30 mouse cellular contexts compared by ENCODE assay signal in the genomic region with DNA sequence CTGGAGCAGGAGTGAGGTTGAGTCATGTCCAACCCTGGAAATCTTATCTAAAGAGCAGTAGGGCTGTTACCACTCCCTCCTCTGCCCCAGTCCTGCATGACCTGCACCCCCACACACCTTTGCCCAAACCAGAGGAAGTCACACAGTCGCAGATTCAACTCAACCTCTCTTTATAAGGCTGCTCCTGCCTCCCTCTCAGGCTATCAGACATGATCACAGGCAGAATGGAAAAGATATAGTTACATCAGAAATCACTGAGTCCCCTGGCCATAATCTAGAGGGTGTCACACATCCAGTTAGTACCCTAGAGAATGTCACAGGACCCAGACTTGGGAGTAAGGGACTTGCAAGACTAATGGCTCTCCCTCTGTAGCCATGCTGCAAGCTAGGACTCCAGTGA.
"Had no signal": no experiment of that assay in that cellular context is flagged by ENCODE, and none has a peak within 500 bp of the region (broad histone marks: within the 10 kb centered on the region; RNA-seq: fewer than 3 reads in every experiment).

No protein-coding gene starts in this region.

- H3K36me3 ChIP-seq: heart, embryonic 12.5 days; heart, embryonic 13.5 days; heart, embryonic 15.5 days; hindbrain, embryonic 10.5 days; hindbrain, embryonic 12.5 days; hindbrain, embryonic 13.5 days; hindbrain, embryonic 15.5 days; intestine, embryonic 15.5 days; kidney, embryonic 15.5 days had no signal

- H3K4me3 ChIP-seq: heart, embryonic 12.5 days; heart, embryonic 13.5 days; heart, embryonic 15.5 days; hindbrain, embryonic 10.5 days; hindbrain, embryonic 12.5 days; hindbrain, embryonic 13.5 days; hindbrain, embryonic 15.5 days; intestine, embryonic 15.5 days; kidney, embryonic 15.5 days; layer of hippocampus, adult 2 months; left cerebral cortex, adult 2 months had no signal

- H3K9ac ChIP-seq: heart, embryonic 12.5 days; heart, embryonic 13.5 days; heart, embryonic 15.5 days; hindbrain, embryonic 12.5 days; hindbrain, embryonic 13.5 days; hindbrain, embryonic 14.5 days; hindbrain, embryonic 15.5 days; intestine, embryonic 15.5 days; kidney, embryonic 15.5 days had no signal

- H3K4me1 ChIP-seq: heart, embryonic 12.5 days; heart, embryonic 13.5 days; heart, embryonic 15.5 days; hindbrain, embryonic 10.5 days; hindbrain, embryonic 12.5 days; hindbrain, embryonic 13.5 days; hindbrain, embryonic 15.5 days; intestine, embryonic 15.5 days; kidney, embryonic 15.5 days had no signal

- H3K9me3 ChIP-seq: heart, embryonic 12.5 days; heart, embryonic 15.5 days; hindbrain, embryonic 10.5 days; hindbrain, embryonic 12.5 days; hindbrain, embryonic 13.5 days; hindbrain, embryonic 15.5 days; intestine, embryonic 15.5 days; kidney, embryonic 15.5 days had no signal

- DNase-seq: heart, postnatal 10 days; heart, postnatal 14 days; heart, postnatal 36 days; heart, postnatal 4 days; kidney, adult 11 months; kidney, adult 18-20 months; kidney, adult 2 months; kidney, adult 8-10 months; kidney, adult 9 months; kidney, postnatal 10 days; kidney, postnatal 14 days; kidney, postnatal 25 days; kidney, postnatal 36 days; kidney, postnatal 4 days; layer of hippocampus, adult 9-11 months; layer of hippocampus, postnatal 36 days had no signal

- H3K27ac ChIP-seq: heart, embryonic 13.5 days; heart, embryonic 15.5 days; hindbrain, embryonic 10.5 days; hindbrain, embryonic 12.5 days; hindbrain, embryonic 13.5 days; hindbrain, embryonic 14.5 days; hindbrain, embryonic 15.5 days; hindbrain, postnatal 0 days; intestine, embryonic 15.5 days; kidney, embryonic 15.5 days; kidney, postnatal 0 days; layer of hippocampus, adult 2 months; left cerebral cortex, adult 2 months had no signal

- H3K27me3 ChIP-seq: heart, embryonic 13.5 days; heart, embryonic 15.5 days; hindbrain, embryonic 12.5 days; hindbrain, embryonic 13.5 days; intestine, embryonic 15.5 days; kidney, embryonic 15.5 days had no signal
